25 mouse cellular contexts compared by ENCODE assay signal in the genomic region with DNA sequence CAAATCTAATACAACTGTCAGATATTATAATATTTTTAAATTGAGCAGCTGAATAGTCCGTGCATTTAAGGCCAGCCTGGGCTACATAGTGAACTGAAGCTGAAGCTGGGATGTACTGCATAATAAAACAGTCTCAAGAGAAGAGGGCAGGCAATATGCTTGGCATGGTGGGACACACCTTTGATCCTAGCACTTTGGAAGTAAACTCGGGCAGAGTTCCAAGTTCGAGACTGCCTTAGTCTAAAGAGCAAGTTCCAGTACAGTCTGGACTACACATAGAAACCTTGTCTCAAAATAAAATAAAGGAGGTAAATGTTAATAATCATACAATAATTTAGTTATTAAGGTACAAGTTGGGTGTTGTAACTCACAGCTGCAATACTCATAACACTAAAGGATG.
"Had no signal": no experiment of that assay in that cellular context is flagged by ENCODE, and none has a peak within 500 bp of the region (broad histone marks: within the 10 kb centered on the region; RNA-seq: fewer than 3 reads in every experiment).

No protein-coding gene starts in this region.

- H3K27ac ChIP-seq: gastrocnemius, adult 2 months; heart, embryonic 10.5 days; hindbrain, embryonic 10.5 days; hindbrain, embryonic 12.5 days; hindbrain, embryonic 14.5 days; intestine, embryonic 15.5 days; kidney, postnatal 0 days; left cerebral cortex, adult 2 months; limb, embryonic 10.5 days; limb, embryonic 12.5 days; liver, embryonic 13.5 days; liver, embryonic 15.5 days had no signal

- H3K4me2 ChIP-seq: heart, embryonic 12.5 days; hindbrain, embryonic 12.5 days; hindbrain, embryonic 14.5 days; intestine, embryonic 15.5 days; limb, embryonic 12.5 days; liver, embryonic 11.5 days; liver, embryonic 13.5 days; liver, embryonic 15.5 days had no signal

- H3K9ac ChIP-seq: heart, embryonic 12.5 days; hindbrain, embryonic 12.5 days; hindbrain, embryonic 14.5 days; intestine, embryonic 15.5 days; limb, embryonic 12.5 days; liver, embryonic 13.5 days; liver, embryonic 15.5 days; liver, postnatal 0 days had no signal

- ATAC-seq: forebrain, embryonic 16.5 days; hindbrain, embryonic 16.5 days; inflammation-experienced regulatory T-cells, adult 6 months; intestine, embryonic 15.5 days; intestine, postnatal 0 days; liver, postnatal 0 days had no signal

- H3K4me3 ChIP-seq: gastrocnemius, adult 2 months; heart, embryonic 10.5 days; heart, embryonic 12.5 days; hindbrain, embryonic 10.5 days; hindbrain, embryonic 12.5 days; intestine, embryonic 15.5 days; layer of hippocampus, adult 2 months; left cerebral cortex, adult 2 months; limb, embryonic 10.5 days; limb, embryonic 12.5 days; liver, embryonic 13.5 days; liver, embryonic 15.5 days had no signal

- DNase-seq: gastrocnemius, adult 2 months; gastrocnemius, postnatal 10 days; gastrocnemius, postnatal 25 days; heart, adult 18-20 months; heart, postnatal 10 days; heart, postnatal 4 days; liver, embryonic 13.5 days; liver, postnatal 0 days had no signal

- H3K4me1 ChIP-seq: heart, embryonic 10.5 days; heart, embryonic 12.5 days; hindbrain, embryonic 10.5 days; hindbrain, embryonic 12.5 days; intestine, embryonic 15.5 days; limb, embryonic 10.5 days; limb, embryonic 12.5 days; liver, embryonic 13.5 days; liver, embryonic 15.5 days had no signal

- H3K9me3 ChIP-seq: heart, embryonic 10.5 days; heart, embryonic 12.5 days; intestine, embryonic 15.5 days; limb, embryonic 10.5 days; limb, embryonic 12.5 days; liver, embryonic 13.5 days; liver, embryonic 15.5 days had no signal

- H3K27me3 ChIP-seq: heart, embryonic 12.5 days; hindbrain, embryonic 12.5 days; intestine, embryonic 15.5 days; limb, embryonic 12.5 days; liver, embryonic 13.5 days; liver, embryonic 15.5 days had no signal
